23 mouse cellular contexts compared by ENCODE assay signal in genomic region chr5:64277646-64278191, GRCm38 (mm10).
"Had no signal": no experiment of that assay in that cellular context is flagged by ENCODE, and none has a peak within 500 bp of the region (broad histone marks: within the 10 kb centered on the region; RNA-seq: fewer than 3 reads in every experiment).

No protein-coding gene starts in this region.

- H3K27ac ChIP-seq: heart, adult 2 months; heart, embryonic 10.5 days; hindbrain, embryonic 10.5 days; hindbrain, embryonic 12.5 days; hindbrain, embryonic 14.5 days; layer of hippocampus, adult 2 months; left cerebral cortex, adult 2 months; limb, embryonic 10.5 days; limb, embryonic 12.5 days had no signal

- H3K9me3 ChIP-seq: heart, embryonic 10.5 days; heart, embryonic 12.5 days; hindbrain, embryonic 10.5 days; hindbrain, embryonic 12.5 days; limb, embryonic 10.5 days; limb, embryonic 12.5 days had no signal

- H3K9ac ChIP-seq: heart, embryonic 12.5 days; hindbrain, embryonic 12.5 days; hindbrain, embryonic 14.5 days; limb, embryonic 12.5 days had no signal

- H3K27me3 ChIP-seq: heart, embryonic 12.5 days; hindbrain, embryonic 12.5 days; limb, embryonic 12.5 days had no signal

- ATAC-seq: forebrain, embryonic 16.5 days; hindbrain, embryonic 16.5 days had no signal

- H3K4me2 ChIP-seq: heart, embryonic 12.5 days; hindbrain, embryonic 12.5 days; hindbrain, embryonic 14.5 days; limb, embryonic 12.5 days; liver, embryonic 11.5 days had no signal

- H3K4me3 ChIP-seq: heart, adult 2 months; heart, embryonic 10.5 days; heart, embryonic 12.5 days; hindbrain, embryonic 10.5 days; hindbrain, embryonic 12.5 days; layer of hippocampus, adult 2 months; left cerebral cortex, adult 2 months; limb, embryonic 10.5 days; limb, embryonic 12.5 days had no signal

- H3K4me1 ChIP-seq: hindbrain, embryonic 10.5 days; hindbrain, embryonic 12.5 days; limb, embryonic 10.5 days had no signal

- DNase-seq: gastrocnemius, postnatal 14 days; gastrocnemius, postnatal 36 days; heart, adult 11 months; heart, adult 2 months; heart, postnatal 10 days; heart, postnatal 4 days; kidney, adult 18-20 months; kidney, adult 8-10 months; kidney, postnatal 25 days; kidney, postnatal 4 days; liver had no signal
